Mouse (Mus musculus) hindbrain, embryonic 15.5 days (tissue): ENCODE measurements at regions not wholly inside any gene's neighbourhood (a gene's known extent, or its start where the extent isn't known, plus 50 kb on each side); places are given as distances from the start of the nearest gene placed in this dataset.

Source experiments
- ATAC-seq: fragments of 200-750 bp; cut with Nextera tagmentation; 2 replicates; pipeline ENCODE4 v1.8.0; 2017; ENCODE audit warnings: low read depth, moderate number of reproducible peaks, moderate TSS enrichment; ENCODE audit not compliant: low FRiP score
- H3K27ac ChIP-seq: fragments of 300-500 bp; sonication (generic); replicated peaks from 2 replicates; pipeline ENCODE4 v1.5.1; 2015; ENCODE audit warnings: mild to moderate bottlenecking, inconsistent platforms
- H3K27me3 ChIP-seq: fragments of 300-500 bp; sonication (generic); 2 replicates; pipeline ENCODE4 v1.6.1; 2015; ENCODE audit warnings: control low read depth, inconsistent platforms
- H3K36me3 ChIP-seq: fragments of 300-500 bp; sonication (generic); 2 replicates; pipeline ENCODE4 v1.6.1; 2015; ENCODE audit warnings: control low read depth, inconsistent platforms
- H3K4me1 ChIP-seq: fragments of 300-500 bp; sonication (generic); replicated peaks from 2 replicates; pipeline ENCODE4 v1.6.1; 2015; ENCODE audit warnings: control low read depth, inconsistent platforms
- H3K4me2 ChIP-seq: fragments of 300-500 bp; sonication (generic); 2 replicates; pipeline ENCODE4 v1.6.1; 2015; ENCODE audit warnings: moderate library complexity, mild to moderate bottlenecking, inconsistent platforms
- H3K4me3 ChIP-seq: fragments of 300-500 bp; sonication (generic); 2 replicates; pipeline ENCODE4 v1.5.1; 2015; ENCODE audit warnings: mild to moderate bottlenecking, inconsistent platforms
- H3K9ac ChIP-seq: fragments of 300-500 bp; sonication (generic); 2 replicates; pipeline ENCODE4 v1.6.1; 2015; ENCODE audit warnings: inconsistent platforms
- H3K9me3 ChIP-seq: fragments of 300-500 bp; sonication (generic); 2 replicates; pipeline ENCODE4 v1.6.1; 2016; ENCODE audit warnings: control low read depth, inconsistent platforms
- WGBS: fragments of 180-500 bp; shearing (Covaris S2); methylation state at CpG from one replicate; pipeline ENCODE4 v1.1.7; 2015; 5-methylcytosine and 5-hydroxymethylcytosine counted together

- H3K4me3 ChIP-seq, result no peak overlapping the region
- no peaks in the 10 kb centered on the region for H3K36me3 ChIP-seq
- ATAC-seq, result peak; percentile 77
- peaks cover 54% of the 10 kb centered on the region for H3K9me3 ChIP-seq
- no peaks in the 10 kb centered on the region for H3K4me1 ChIP-seq
- H3K9ac ChIP-seq, result no peak overlapping the region
- no peaks in the 10 kb centered on the region for H3K27me3 ChIP-seq
- H3K4me2 ChIP-seq, result no peak overlapping the region
- 51% methylated on average over 2 of the region's 2 CpGs for WGBS
- H3K27ac ChIP-seq, result no peak overlapping the region
Observed at GRCm38 (mm10) chr4:3049972-3050846, 116.9 kb upstream of the Vmn1r2 start.

- Histone ChIP-seq H3K36me3 (no peaks in the 10 kb centered on the region), H3K4me3 (no peak overlapping the region), H3K4me2 (no peak overlapping the region), H3K4me1 (no peaks in the 10 kb centered on the region), H3K9me3 (peaks cover 60% of the 10 kb centered on the region), H3K9ac (no peak overlapping the region), H3K27ac (no peak overlapping the region), H3K27me3 (no peaks in the 10 kb centered on the region)
- WGBS, result 87% methylated on average over 3 of the region's 3 CpGs
- no peak for ATAC-seq
Observed at GRCm38 (mm10) chr4:3050847-3051135, 116.3 kb upstream of the Vmn1r2 start.

GRCm38 (mm10) chr4:3051212-3051611 is 115.9 kb upstream of the Vmn1r2 start:
- no peaks in the 10 kb centered on the region for H3K27me3 ChIP-seq
- no peak overlapping the region for H3K4me3 ChIP-seq
- no peak for ATAC-seq
- H3K9me3 ChIP-seq, result peaks cover 64% of the 10 kb centered on the region
- WGBS, result 66% methylated on average over 5 of the region's 5 CpGs
- H3K27ac ChIP-seq, result no peak overlapping the region
- H3K36me3 ChIP-seq, result no peaks in the 10 kb centered on the region
- H3K9ac ChIP-seq, result no peak overlapping the region
- H3K4me2 ChIP-seq, result no peak overlapping the region
- H3K4me1 ChIP-seq, result no peaks in the 10 kb centered on the region

GRCm38 (mm10) chr4:3052314-3053059 is 114.6 kb upstream of the Vmn1r2 start:
- Histone ChIP-seq H3K27me3 (no peaks in the 10 kb centered on the region), H3K4me1 (no peaks in the 10 kb centered on the region), H3K4me3 (no peak overlapping the region), H3K27ac (no peak overlapping the region), H3K9ac (no peak overlapping the region), H3K36me3 (no peaks in the 10 kb centered on the region), H3K9me3 (peaks cover 64% of the 10 kb centered on the region), H3K4me2 (no peak overlapping the region)
- 88% methylated on average over 4 of the region's 4 CpGs for WGBS
- 0 out of 2 replicates have a peak, but pooled peaks have one; percentile 16 for ATAC-seq

GRCm38 (mm10) chr4:3053060-3053406 is 114.1 kb upstream of the Vmn1r2 start:
- Histone ChIP-seq H3K9me3 (peaks cover 64% of the 10 kb centered on the region), H3K4me3 (no peak overlapping the region), H3K27me3 (no peaks in the 10 kb centered on the region), H3K9ac (no peak overlapping the region), H3K36me3 (no peaks in the 10 kb centered on the region), H3K4me1 (no peaks in the 10 kb centered on the region), H3K27ac (no peak overlapping the region), H3K4me2 (no peak overlapping the region)
- ATAC-seq, result 0 out of 2 replicates have a peak, but pooled peaks have one; percentile 9
- 64% methylated on average over 4 of the region's 4 CpGs for WGBS

- no peak for ATAC-seq
- Histone ChIP-seq H3K9me3 (peaks cover 68% of the 10 kb centered on the region), H3K36me3 (no peaks in the 10 kb centered on the region), H3K27me3 (no peaks in the 10 kb centered on the region), H3K4me1 (no peaks in the 10 kb centered on the region), H3K4me2 (no peak overlapping the region), H3K4me3 (no peak overlapping the region), H3K27ac (no peak overlapping the region), H3K9ac (no peak overlapping the region)
- 86% methylated on average over 2 of the region's 2 CpGs for WGBS
Observed at GRCm38 (mm10) chr4:3053496-3054216, 113.5 kb upstream of the Vmn1r2 start.

- no peak overlapping the region for H3K4me3 ChIP-seq
- no peak overlapping the region for H3K9ac ChIP-seq
- H3K27ac ChIP-seq, result no peak overlapping the region
- H3K36me3 ChIP-seq, result no peaks in the 10 kb centered on the region
- no peak for ATAC-seq
- H3K9me3 ChIP-seq, result peaks cover 79% of the 10 kb centered on the region
- H3K27me3 ChIP-seq, result no peaks in the 10 kb centered on the region
- no peak overlapping the region for H3K4me2 ChIP-seq
- no peaks in the 10 kb centered on the region for H3K4me1 ChIP-seq
Observed at GRCm38 (mm10) chr4:3054886-3055285, 112.2 kb upstream of the Vmn1r2 start.

GRCm38 (mm10) chr4:3055396-3055795 is 111.7 kb upstream of the Vmn1r2 start:
- no peaks in the 10 kb centered on the region for H3K27me3 ChIP-seq

GRCm38 (mm10) chr4:3059511-3060054 is 107.5 kb upstream of the Vmn1r2 start:
- no peak overlapping the region for H3K4me2 ChIP-seq
- H3K9ac ChIP-seq, result no peak overlapping the region
- H3K27me3 ChIP-seq, result no peaks in the 10 kb centered on the region
- H3K4me3 ChIP-seq, result no peak overlapping the region
- H3K9me3 ChIP-seq, result peaks cover 62% of the 10 kb centered on the region
- WGBS, result 64% methylated on average over 2 of the region's 2 CpGs
- H3K27ac ChIP-seq, result no peak overlapping the region
- H3K4me1 ChIP-seq, result no peaks in the 10 kb centered on the region
- ATAC-seq, result no peak
- no peaks in the 10 kb centered on the region for H3K36me3 ChIP-seq

More at GRCm38 (mm10) chr4:3055396-3055795, 111.7 kb upstream of the Vmn1r2 start:
- H3K9me3 ChIP-seq, result peaks cover 75% of the 10 kb centered on the region
- no peak overlapping the region for H3K9ac ChIP-seq
- no peak overlapping the region for H3K4me3 ChIP-seq
- 83% methylated on average over 1 of the region's 1 CpGs for whole genome bisulfite sequencing
- H3K36me3 ChIP-seq, result no peaks in the 10 kb centered on the region
- H3K27ac ChIP-seq, result no peak overlapping the region
- no peaks in the 10 kb centered on the region for H3K4me1 ChIP-seq
- no peak overlapping the region for H3K4me2 ChIP-seq
- no peak for ATAC-seq

GRCm38 (mm10) chr4:3062027-3062605 is 105.0 kb upstream of the Vmn1r2 start:
- no peaks in the 10 kb centered on the region for H3K27me3 ChIP-seq
- H3K36me3 ChIP-seq, result no peaks in the 10 kb centered on the region
- no peak for ATAC-seq
- no peak overlapping the region for H3K4me3 ChIP-seq
- H3K4me1 ChIP-seq, result no peaks in the 10 kb centered on the region
- H3K27ac ChIP-seq, result no peak overlapping the region
- H3K9ac ChIP-seq, result no peak overlapping the region
- H3K4me2 ChIP-seq, result no peak overlapping the region
- H3K9me3 ChIP-seq, result peaks cover 60% of the 10 kb centered on the region
- WGBS, result 69% methylated on average over 2 of the region's 2 CpGs

- H3K9me3 ChIP-seq, result peaks cover 71% of the 10 kb centered on the region
- no peak overlapping the region for H3K9ac ChIP-seq
- no peak for ATAC-seq
- H3K4me1 ChIP-seq, result no peaks in the 10 kb centered on the region
- H3K27me3 ChIP-seq, result no peaks in the 10 kb centered on the region
- H3K27ac ChIP-seq, result no peak overlapping the region
- no peaks in the 10 kb centered on the region for H3K36me3 ChIP-seq
- WGBS, result 57% methylated on average over 3 of the region's 3 CpGs
- no peak overlapping the region for H3K4me2 ChIP-seq
- H3K4me3 ChIP-seq, result no peak overlapping the region
Observed at GRCm38 (mm10) chr4:3063966-3064365, 103.2 kb upstream of the Vmn1r2 start.
